Mouse (Mus musculus): Measurements from ENCODE around the gene Uhrf2. TPM values are rescaled to one million over a fixed set of nuclear protein-coding genes. Genes with fewer than 3 reads are reported as not detected.

Gene Uhrf2
- total and polyA plus RNA-seq, 3 experiments, result 29.0 to 71.4 (median 34.0) TPM

DNA sequence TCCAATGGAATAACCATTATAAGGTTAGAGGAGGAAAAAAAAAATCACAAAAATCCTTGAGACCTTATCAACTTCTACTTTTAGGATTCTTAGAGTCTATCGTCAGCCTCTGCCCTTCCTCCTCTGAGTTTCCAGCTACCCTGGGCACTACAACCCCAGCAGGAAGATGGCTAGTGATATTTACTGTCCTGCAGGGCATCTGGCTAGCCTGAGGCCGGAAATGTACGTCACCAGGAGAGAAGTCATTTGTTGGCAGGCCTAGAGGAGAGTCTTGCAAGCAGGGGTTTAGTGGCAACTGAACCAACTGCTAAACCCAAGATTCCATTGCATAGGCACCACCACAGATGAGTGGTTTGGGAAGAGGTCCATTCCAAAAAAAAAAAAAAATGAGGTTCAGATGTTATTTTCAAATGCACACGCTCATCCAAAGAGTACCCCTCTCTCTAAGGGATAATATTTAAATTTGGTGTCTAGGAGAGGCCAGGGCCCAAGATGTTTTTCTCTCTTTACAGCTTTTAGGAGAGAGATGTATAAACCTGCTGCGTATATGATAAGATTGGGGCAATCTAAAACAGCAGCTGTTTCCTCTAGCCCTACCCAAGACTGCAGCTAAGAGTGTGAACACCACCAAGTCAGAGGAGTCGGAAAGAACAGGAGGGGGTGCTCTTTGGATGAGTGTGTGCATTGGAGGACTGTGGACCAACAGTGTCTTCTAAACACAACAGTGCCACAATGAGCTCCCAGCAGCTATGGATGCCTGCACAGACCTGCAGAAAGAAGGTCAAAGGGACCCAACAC, 74.9 kb downstream of the Uhrf2 start:
- no peak overlapping the region for H3K4me2 ChIP-seq (ENCODE audit: insufficient read depth, low read depth, poor library complexity, severe bottlenecking)
- in situ Hi-C loops (cut with MboI; ENCODE audit: low pct_ligation_motif_present, low pct_unique_long_range_greater_than_20kb, low sequenced_read_pairs), result no loop called here
- TF ChIP-seq CHD2 (IDR thresholded peaks at IDR 0.05; ENCODE audit: low read length), result no peak
- no peak for TF ChIP-seq BHLHE40 (IDR thresholded peaks at IDR 0.05; ENCODE audit: low read depth, low read length)
- no peak for TF ChIP-seq MYC (IDR thresholded peaks at IDR 0.05; ENCODE audit: low read depth, low read length)
- TF ChIP-seq PAX5 (IDR thresholded peaks at IDR 0.05; ENCODE audit: low read length), result no peak
- TF ChIP-seq ZMIZ1 (IDR thresholded peaks at IDR 0.05; ENCODE audit: low read depth, low read length), result no peak
- no peak for TF ChIP-seq RAD21 (IDR thresholded peaks at IDR 0.05; ENCODE audit: low read depth, low read length)
- TF ChIP-seq ZNF384 (IDR thresholded peaks at IDR 0.05; ENCODE audit: low read depth, low read length), result no peak
- no peak for TF ChIP-seq ZKSCAN1 (IDR thresholded peaks at IDR 0.05; ENCODE audit: borderline replicate concordance, low read depth, low read length)
- TF ChIP-seq SMC3 (IDR thresholded peaks at IDR 0.05; ENCODE audit: low read depth, low read length), result no peak
- TF ChIP-seq ZC3H11A (IDR thresholded peaks at IDR 0.05; ENCODE audit: low read depth, low read length), result no peak
- TF ChIP-seq NRF1 (IDR thresholded peaks at IDR 0.05; ENCODE audit: low read depth, low read length), result no peak
- no peak overlapping the region for H3K4me3 ChIP-seq (replicated peaks in 1 of 3; ENCODE audit: low read depth in 2 of 3, low read length in 2 of 3, poor library complexity in 1 of 3)
- no peaks in the 10 kb centered on the region for H3K36me3 ChIP-seq (replicated peaks in 1 of 2; ENCODE audit: control insufficient read depth in 1 of 2, insufficient read depth in 1 of 2, low read length in 1 of 2)
- dilution Hi-C loops (cut with MboI; ENCODE audit: extremely low pct_ligation_motif_present, extremely low pct_unique_long_range_greater_than_20kb, low sequenced_read_pairs), result no loop called here
- no peaks in the 10 kb centered on the region for H3K27me3 ChIP-seq (replicated peaks)
- no peaks in the 10 kb centered on the region for H3K79me2 ChIP-seq (replicated peaks; ENCODE audit: control insufficient read depth, extremely low read depth, insufficient read depth, poor library complexity, severe bottlenecking)
- H3K27ac ChIP-seq (ENCODE audit: insufficient read depth, low read depth), result no peak overlapping the region
- H3K4me1 ChIP-seq (ENCODE audit: control insufficient read depth in 1 of 2, insufficient read depth in 2 of 2), result no peaks in the 10 kb centered on the region
- no peak overlapping the region for H3K9ac ChIP-seq (ENCODE audit: insufficient read depth, low read depth)
- no peak for DNase-seq (ENCODE audit: extremely low read depth)
- H3K9me3 ChIP-seq (replicated peaks; ENCODE audit: low read length), result no peaks in the 10 kb centered on the region

DNA sequence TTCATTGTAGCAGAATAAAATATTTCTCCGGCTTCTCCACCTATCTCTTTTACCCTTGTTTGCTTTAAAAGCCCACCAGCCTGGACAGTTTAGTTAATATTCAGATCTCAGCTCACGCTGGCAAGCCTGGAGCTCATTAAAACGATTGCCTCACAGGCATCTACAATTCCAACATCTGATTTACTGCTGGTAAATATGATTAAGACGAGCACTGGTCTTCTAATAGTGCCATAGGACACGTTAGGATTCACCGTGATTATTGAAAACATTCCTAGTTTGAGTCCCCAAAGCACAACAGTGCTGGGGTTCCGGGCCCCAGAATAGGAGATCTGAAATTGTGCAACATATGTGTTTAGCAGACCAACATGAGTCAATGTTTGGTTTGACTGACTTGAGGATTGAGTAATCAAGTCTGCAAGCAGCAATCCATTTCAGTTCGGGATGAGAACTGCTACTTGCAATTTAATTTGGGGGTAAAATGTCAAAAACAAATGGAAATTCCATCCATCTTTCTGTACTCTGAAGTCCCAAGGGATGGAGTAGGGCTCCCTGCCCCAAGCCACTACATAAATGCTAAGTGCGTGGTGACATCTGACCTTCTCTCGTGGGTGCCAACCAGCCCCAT, 77.0 kb downstream of the Uhrf2 start:
- dilution Hi-C loops (cut with MboI; ENCODE audit: extremely low pct_ligation_motif_present, extremely low pct_unique_long_range_greater_than_20kb, low sequenced_read_pairs), result no loop called here
- no peak overlapping the region for H3K4me3 ChIP-seq (replicated peaks in 1 of 3; ENCODE audit: low read depth in 2 of 3, low read length in 2 of 3, poor library complexity in 1 of 3)
- no peaks in the 10 kb centered on the region for H3K9me3 ChIP-seq (replicated peaks; ENCODE audit: low read length)
- TF ChIP-seq EP300 (IDR thresholded peaks at IDR 0.05; ENCODE audit: low read length) (no peak), MEF2A (IDR thresholded peaks at IDR 0.05; ENCODE audit: borderline replicate concordance, low read depth, low read length) (no peak), MAFK (IDR thresholded peaks at IDR 0.05; ENCODE audit: insufficient replicate concordance, low read length) (no peak), NELFE (IDR thresholded peaks at IDR 0.05; ENCODE audit: low read depth, low read length) (no peak), POLR2A (IDR thresholded peaks at IDR 0.05; ENCODE audit: low read depth, low read length) (no peak), POLR2AphosphoS2 (IDR thresholded peaks at IDR 0.05; ENCODE audit: low read depth, low read length) (no peak), ZNF384 (IDR thresholded peaks at IDR 0.05; ENCODE audit: low read depth, low read length) (no peak), USF2 (conservative IDR thresholded peaks at IDR 0.05; ENCODE audit: low read depth, low read length) (no peak), TCF12 (IDR thresholded peaks at IDR 0.05; ENCODE audit: low read depth, low read length) (no peak), CHD1 (IDR thresholded peaks at IDR 0.05; ENCODE audit: low read depth, low read length) (no peak), KAT2A (IDR thresholded peaks at IDR 0.05; ENCODE audit: insufficient replicate concordance, low read length) (no peak), ZC3H11A (IDR thresholded peaks at IDR 0.05; ENCODE audit: low read depth, low read length) (no peak), MAX (IDR thresholded peaks at IDR 0.05; ENCODE audit: low read length) (no peak), MYC (IDR thresholded peaks at IDR 0.05; ENCODE audit: low read depth, low read length) (no peak)
- no peak overlapping the region for H3K4me2 ChIP-seq (ENCODE audit: insufficient read depth, low read depth, poor library complexity, severe bottlenecking)
- DNase-seq (ENCODE audit: extremely low read depth), result no peak
- H3K79me2 ChIP-seq (replicated peaks; ENCODE audit: control insufficient read depth, extremely low read depth, insufficient read depth, poor library complexity, severe bottlenecking), result no peaks in the 10 kb centered on the region
- H3K4me1 ChIP-seq (ENCODE audit: control insufficient read depth in 1 of 2, insufficient read depth in 2 of 2), result peaks cover 0 to 6% of the 10 kb centered on the region in 2 experiments; a peak in 2 of 4 replicates
- H3K36me3 ChIP-seq (replicated peaks in 1 of 2; ENCODE audit: control insufficient read depth in 1 of 2, insufficient read depth in 1 of 2, low read length in 1 of 2), result no peaks in the 10 kb centered on the region
- no peak overlapping the region for H3K9ac ChIP-seq (ENCODE audit: insufficient read depth, low read depth)
- H3K27me3 ChIP-seq (replicated peaks), result no peaks in the 10 kb centered on the region
- no peak overlapping the region for H3K27ac ChIP-seq (ENCODE audit: insufficient read depth, low read depth)
- in situ Hi-C loops (cut with MboI; ENCODE audit: low pct_ligation_motif_present, low pct_unique_long_range_greater_than_20kb, low sequenced_read_pairs), result no loop called here
